Mouse (Mus musculus) hindbrain, postnatal 0 days (tissue): ENCODE measurements around the gene Hist1h1b. TPM values are rescaled to one million over a fixed set of nuclear protein-coding genes. Genes with fewer than 3 reads are reported as not detected.

Experiments
- ATAC-seq: fragments of 200-750 bp; cut with Nextera tagmentation; 2 replicates; pipeline ENCODE4 v1.8.0; 2017; ENCODE audit warnings: mild to moderate bottlenecking, moderate TSS enrichment, moderate library complexity
- DNase-seq: peaks from one replicate; pipeline ENCODE4 v3.0.0-alpha.2; 2015; ENCODE audit warnings: low spot score
- H3K27ac ChIP-seq: fragments of 300-500 bp; sonication (generic); 2 replicates; pipeline ENCODE4 v1.5.1; 2014; ENCODE audit warnings: mild to moderate bottlenecking
- H3K27me3 ChIP-seq: fragments of 300-500 bp; sonication (generic); 2 replicates; pipeline ENCODE4 v1.6.1; 2014; ENCODE audit warnings: low read length, mixed read lengths; ENCODE audit not compliant: insufficient read depth
- H3K36me3 ChIP-seq: fragments of 300-500 bp; sonication (generic); 2 replicates; pipeline ENCODE4 v1.6.1; 2014; ENCODE audit warnings: low read length, mixed read lengths; ENCODE audit not compliant: insufficient read depth
- H3K4me1 ChIP-seq: fragments of 300-500 bp; sonication (generic); 2 replicates; pipeline ENCODE4 v1.6.1; 2014; ENCODE audit warnings: antibody characterized with exemption, low read length, mixed read lengths; ENCODE audit not compliant: insufficient read depth
- H3K4me2 ChIP-seq: fragments of 300-500 bp; sonication (generic); 2 replicates; pipeline ENCODE4 v1.6.1; 2014; ENCODE audit warnings: low read depth, mild to moderate bottlenecking, low read length, moderate library complexity, mixed read lengths
- H3K4me3 ChIP-seq: fragments of 300-500 bp; sonication (generic); 2 replicates; pipeline ENCODE4 v1.5.1; 2014; ENCODE audit warnings: low read length
- H3K9ac ChIP-seq: fragments of 300-500 bp; sonication (generic); replicated peaks from 2 replicates; pipeline ENCODE4 v1.6.1; 2014; ENCODE audit warnings: mild to moderate bottlenecking, low read length, moderate library complexity, mixed read lengths
- H3K9me3 ChIP-seq: fragments of 300-500 bp; sonication (generic); 2 replicates; pipeline ENCODE4 v1.6.1; 2016; ENCODE audit warnings: low read length, mixed read lengths
- CTCF ChIP-seq: IDR thresholded peaks from 2 replicates; pipeline ENCODE4 v1.5.1; 2016; ENCODE audit warnings: antibody characterized with exemption, control low read depth, low read depth
- WGBS: fragments of 180-500 bp; shearing (Covaris S2); extraction: QIAGEN DNeasy Blood & Tissue Kit; methylation state at CpG from one replicate; pipeline ENCODE4 v1.1.7; 2014; 5-methylcytosine and 5-hydroxymethylcytosine counted together
- microRNA-seq, 2 experiments: library from miRNA; unstranded; fragments of <30 nt; microRNA quantifications; one replicate each; pipeline ENCODE4; 2016
- polyA plus RNA-seq: library from polyadenylated mRNA; unstranded; fragments of >200 nt; fragmentation: Nextera tagmentation; extraction: Ambion mirVana; gene quantifications from 2 replicates; pipeline ENCODE4 v1.2.1, GENCODE M21; 2015
- total RNA-seq: library from RNA; depleted of rRNA; stranded (reverse); fragments of >200 nt; gene quantifications from 2 replicates; pipeline ENCODE4 v1.2.3, GENCODE M21; 2014; rRNA removed

The Hist1h1b gene
- total and polyA plus RNA-seq, 2 experiments from 2014 or later, result 10.0 to 411 TPM

DNA sequence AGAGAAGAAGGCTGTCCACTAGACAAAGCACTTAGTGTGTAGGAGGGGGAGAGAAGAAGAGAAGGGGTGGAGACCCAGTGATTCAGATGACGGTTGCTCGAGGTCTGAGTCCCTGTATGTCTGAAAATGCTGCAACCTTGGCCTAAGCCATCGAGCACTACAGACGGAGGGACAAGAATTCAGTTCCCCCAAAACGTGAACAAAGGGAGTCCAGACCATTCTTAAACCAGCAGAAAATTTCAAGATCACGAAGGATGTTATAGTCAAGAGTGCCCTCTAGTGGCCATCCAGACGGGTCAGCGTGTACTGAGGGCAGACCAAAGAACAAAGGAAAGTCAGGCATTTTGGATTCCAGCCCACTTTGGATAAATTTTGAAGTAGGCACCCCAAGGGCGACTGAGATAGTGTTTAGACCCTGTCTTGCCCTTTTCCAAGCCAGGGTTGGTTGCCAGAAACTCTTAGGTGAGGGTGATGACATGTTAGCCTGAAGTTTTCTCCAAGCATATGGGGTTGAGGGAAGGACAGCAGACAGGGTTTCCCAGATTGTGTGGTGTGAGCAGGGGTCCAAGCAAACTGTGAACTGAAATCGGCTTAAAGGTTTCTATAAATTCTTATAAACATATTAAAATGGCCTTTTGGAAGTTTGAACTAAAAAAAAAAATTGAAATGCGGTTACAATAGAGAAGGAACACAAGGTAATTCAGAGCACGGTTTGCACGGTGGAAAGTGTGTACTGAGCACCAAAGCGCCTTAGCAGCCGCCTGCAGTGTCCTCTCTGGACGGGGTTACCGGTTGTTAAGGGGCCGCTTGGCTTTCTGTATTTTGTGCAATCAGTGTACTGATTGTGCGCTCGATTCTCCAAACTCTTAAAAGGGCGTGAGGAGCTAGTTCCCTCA is 46.2 kb downstream of the Hist1h1b start:
- ATAC-seq, result peak; percentile 86

GRCm38 (mm10) chr13:21733466-21733865 is 47.0 kb downstream of the Hist1h1b start:
- Histone ChIP-seq H3K9ac (no peak overlapping the region), H3K4me3 (no peak overlapping the region), H3K4me1 (no peaks in the 10 kb centered on the region; the same call in 1 of the 2 replicates), H3K27me3 (no peaks in the 10 kb centered on the region), H3K9me3 (no peaks in the 10 kb centered on the region), H3K36me3 (no peaks in the 10 kb centered on the region), H3K27ac (peak overlapping the region; percentile 83; the same call in 1 of the 2 replicates), H3K4me2 (no peak overlapping the region)
- no peak for DNase-seq
- WGBS, result 58% methylated on average over 5 of the region's 5 CpGs
- TF ChIP-seq CTCF, result peak; percentile 39
- peak; percentile 19 for ATAC-seq

More for the DNA sequence above, 46.2 kb downstream of the Hist1h1b start:
- H3K9ac ChIP-seq, result peak overlapping the region; percentile 58
- peak overlapping the region; percentile 83 for H3K27ac ChIP-seq
- under 1% methylated on average over 21 of the region's 21 CpGs for WGBS
- no peaks in the 10 kb centered on the region for H3K27me3 ChIP-seq
- H3K4me1 ChIP-seq, result no peaks in the 10 kb centered on the region; the same call in 1 of the 2 replicates
- no peaks in the 10 kb centered on the region for H3K9me3 ChIP-seq
- H3K36me3 ChIP-seq, result no peaks in the 10 kb centered on the region
- TF ChIP-seq CTCF, result peak; percentile 91
- DNase-seq, result peak; percentile 95
- peak overlapping the region; percentile 74 for H3K4me2 ChIP-seq
- H3K4me3 ChIP-seq, result peak overlapping the region; percentile 47

Small RNA genes within 50 kb of the gene (microRNA-seq; reads per million reads assigned to microRNA genes)
- gene Gm19658 (0 reads per million in 2 experiments), gene Gm44346 (0 reads per million in 2 experiments), gene Gm44454 (0 reads per million in 2 experiments)

Other genes with a start within 250 kb of the Hist1h1b start
- 7.1 and 8.9 TPM in 2 replicates for gene Zkscan8, start 249.5 kb downstream of the Hist1h1b start, total RNA-seq
- 2.7 and 2.8 TPM in 2 replicates for gene Zkscan8, start 249.5 kb downstream of the Hist1h1b start, polyA plus RNA-seq
- gene Olfr1366, start 237.8 kb downstream of the Hist1h1b start, total RNA-seq, result not detected in 2 replicates
- 0.19 and 0.23 TPM in 2 replicates for gene Olfr1366, start 237.8 kb downstream of the Hist1h1b start, polyA plus RNA-seq
- not detected in 2 replicates for gene Olfr1535, start 220.7 kb downstream of the Hist1h1b start, total RNA-seq
- gene Olfr1535, start 220.7 kb downstream of the Hist1h1b start, polyA plus RNA-seq, result 0.11 and 0.16 TPM in 2 replicates
- not detected in 2 replicates for gene Olfr1364, start 198.9 kb downstream of the Hist1h1b start, total RNA-seq
- not detected in 2 replicates for gene Olfr1364, start 198.9 kb downstream of the Hist1h1b start, polyA plus RNA-seq
- gene Olfr1362, start 166.6 kb downstream of the Hist1h1b start, total RNA-seq, result not detected in 2 replicates
- gene Olfr1362, start 166.6 kb downstream of the Hist1h1b start, polyA plus RNA-seq, result not detected in 2 replicates
- gene Olfr11, start 138.1 kb downstream of the Hist1h1b start, total RNA-seq, result not detected in 2 replicates
- gene Olfr11, start 138.1 kb downstream of the Hist1h1b start, polyA plus RNA-seq, result 0.09 TPM in 1 of 2 replicates, not detected in the other
- gene Olfr1361, start 117.2 kb downstream of the Hist1h1b start, total RNA-seq, result not detected in 2 replicates
- gene Olfr1361, start 117.2 kb downstream of the Hist1h1b start, polyA plus RNA-seq, result not detected in 2 replicates
- not detected in 2 replicates for gene Olfr1360, start 103.2 kb downstream of the Hist1h1b start, total RNA-seq
- not detected in 2 replicates for gene Olfr1360, start 103.2 kb downstream of the Hist1h1b start, polyA plus RNA-seq
- not detected in 2 replicates for gene Olfr1359, start 82.5 kb downstream of the Hist1h1b start, total RNA-seq
- not detected in 2 replicates for gene Olfr1359, start 82.5 kb downstream of the Hist1h1b start, polyA plus RNA-seq
- gene Hist1h2bl, start 64.5 kb downstream of the Hist1h1b start, total RNA-seq, result 541 and 615 TPM in 2 replicates
- 1.2 TPM in 1 of 2 replicates, not detected in the other for gene Hist1h2bl, start 64.5 kb downstream of the Hist1h1b start, polyA plus RNA-seq
- 934 and 1,282 TPM in 2 replicates for gene Hist1h2ai, start 64.2 kb downstream of the Hist1h1b start, total RNA-seq
- 4.5 and 5.8 TPM in 2 replicates for gene Hist1h2ai, start 64.2 kb downstream of the Hist1h1b start, polyA plus RNA-seq
- gene Hist1h3h, start 63.0 kb downstream of the Hist1h1b start, total RNA-seq, result 1,004 and 1,140 TPM in 2 replicates
- gene Hist1h3h, start 63.0 kb downstream of the Hist1h1b start, polyA plus RNA-seq, result 1.9 and 6.2 TPM in 2 replicates
- 1,597 and 1,943 TPM in 2 replicates for gene Hist1h2bm, start 58.6 kb downstream of the Hist1h1b start, total RNA-seq
- 1.3 and 1.7 TPM in 2 replicates for gene Hist1h2bm, start 58.6 kb downstream of the Hist1h1b start, polyA plus RNA-seq
- gene Hist1h4j, start 45.6 kb downstream of the Hist1h1b start, total RNA-seq, result 1,214 and 1,310 TPM in 2 replicates
- not detected in 2 replicates for gene Hist1h4j, start 45.6 kb downstream of the Hist1h1b start, polyA plus RNA-seq
- gene Hist1h4k, start 30.1 kb downstream of the Hist1h1b start, total RNA-seq, result 380 and 998 TPM in 2 replicates
- 1.6 and 1.9 TPM in 2 replicates for gene Hist1h4k, start 30.1 kb downstream of the Hist1h1b start, polyA plus RNA-seq
- gene Hist1h2ak, start 26.8 kb downstream of the Hist1h1b start, total RNA-seq, result 429 and 552 TPM in 2 replicates
- 9.9 and 13.6 TPM in 2 replicates for gene Hist1h2ak, start 26.8 kb downstream of the Hist1h1b start, polyA plus RNA-seq
- gene Hist1h2bn, start 26.5 kb downstream of the Hist1h1b start, total RNA-seq, result 864 and 1,352 TPM in 2 replicates
- gene Hist1h2bn, start 26.5 kb downstream of the Hist1h1b start, polyA plus RNA-seq, result 1.1 TPM in 1 of 2 replicates, not detected in the other
- gene Hist1h3i, start 2.7 kb upstream of the Hist1h1b start, total RNA-seq, result 789 and 1,626 TPM in 2 replicates
- gene Hist1h3i, start 2.7 kb upstream of the Hist1h1b start, polyA plus RNA-seq, result 24.5 and 29.0 TPM in 2 replicates
- gene Hist1h2an, start 6.6 kb upstream of the Hist1h1b start, total RNA-seq, result 641 and 1,093 TPM in 2 replicates
- 2.2 and 5.4 TPM in 2 replicates for gene Hist1h2an, start 6.6 kb upstream of the Hist1h1b start, polyA plus RNA-seq
- gene Hist1h2bp, start 6.8 kb upstream of the Hist1h1b start, total RNA-seq, result 234 and 289 TPM in 2 replicates
- gene Hist1h2bp, start 6.8 kb upstream of the Hist1h1b start, polyA plus RNA-seq, result 0.84 TPM in 1 of 2 replicates, not detected in the other
- gene Hist1h2bq, start 29.6 kb upstream of the Hist1h1b start, total RNA-seq, result 1,114 and 1,806 TPM in 2 replicates
- gene Hist1h2bq, start 29.6 kb upstream of the Hist1h1b start, polyA plus RNA-seq, result 4.8 and 6.4 TPM in 2 replicates
- gene Hist1h2ao, start 29.8 kb upstream of the Hist1h1b start, total RNA-seq, result not detected in 2 replicates
- not detected in 2 replicates for gene Hist1h2ao, start 29.8 kb upstream of the Hist1h1b start, polyA plus RNA-seq
- 2.3 and 3.3 TPM in 2 replicates for gene Hist1h4m, start 31.1 kb upstream of the Hist1h1b start, total RNA-seq
- gene Hist1h4m, start 31.1 kb upstream of the Hist1h1b start, polyA plus RNA-seq, result not detected in 2 replicates
- 4,540 and 4,675 TPM in 2 replicates for gene Hist1h4n, start 51.6 kb upstream of the Hist1h1b start, total RNA-seq
- 3.7 and 4.1 TPM in 2 replicates for gene Hist1h4n, start 51.6 kb upstream of the Hist1h1b start, polyA plus RNA-seq
- 1,318 and 1,554 TPM in 2 replicates for gene Hist1h2ap, start 52.9 kb upstream of the Hist1h1b start, total RNA-seq
- gene Hist1h2ap, start 52.9 kb upstream of the Hist1h1b start, polyA plus RNA-seq, result 798 and 958 TPM in 2 replicates
- gene Hist1h2br, start 53.1 kb upstream of the Hist1h1b start, total RNA-seq, result 757 and 1,216 TPM in 2 replicates
- gene Hist1h2br, start 53.1 kb upstream of the Hist1h1b start, polyA plus RNA-seq, result 4.7 and 7.4 TPM in 2 replicates
- 9.3 and 13.5 TPM in 2 replicates for gene Zfp184, start 164.5 kb upstream of the Hist1h1b start, total RNA-seq
- 7.8 and 9.6 TPM in 2 replicates for gene Zfp184, start 164.5 kb upstream of the Hist1h1b start, polyA plus RNA-seq
- not detected in 2 replicates for gene Pom121l2, start 200.6 kb upstream of the Hist1h1b start, total RNA-seq
- gene Pom121l2, start 200.6 kb upstream of the Hist1h1b start, polyA plus RNA-seq, result not detected in 2 replicates
- gene Prss16, start 229.1 kb upstream of the Hist1h1b start, total RNA-seq, result not detected in 2 replicates
- not detected in 2 replicates for gene Prss16, start 229.1 kb upstream of the Hist1h1b start, polyA plus RNA-seq